Mouse (Mus musculus) E14TG2a.4 (cell line): ENCODE measurements around the gene Dab1.

Experiments used
- H3K27me3 ChIP-seq: 2 replicates; pipeline ENCODE4 v1.6.1; 2014; ENCODE audit warnings: low read length, control low read depth; ENCODE audit not compliant: insufficient read depth
- H3K36me3 ChIP-seq: 2 replicates; pipeline ENCODE4 v1.6.1; 2014; ENCODE audit warnings: low read length, control low read depth; ENCODE audit not compliant: insufficient read depth
- H3K4me1 ChIP-seq: replicated peaks from 2 replicates; pipeline ENCODE4 v1.6.1; 2014; ENCODE audit warnings: low read depth, low read length, control low read depth
- H3K4me3 ChIP-seq: replicated peaks from 2 replicates; pipeline ENCODE4 v1.5.1; 2014; ENCODE audit warnings: mild to moderate bottlenecking, low read length
- H3K9me3 ChIP-seq: 2 replicates; pipeline ENCODE4 v1.6.1; 2014; ENCODE audit warnings: low read length, control low read depth
- CTCF ChIP-seq: conservative IDR thresholded peaks from 2 replicates; pipeline ENCODE4 v1.5.1; 2014; ENCODE audit warnings: low read length
- NANOG ChIP-seq: IDR thresholded peaks from 2 replicates; pipeline ENCODE4 v1.6.1; 2014; ENCODE audit warnings: borderline replicate concordance, low read length, mixed read lengths
- POU5F1 ChIP-seq: IDR thresholded peaks from 2 replicates; pipeline ENCODE4 v1.6.1; 2014; ENCODE audit warnings: low read length, borderline replicate concordance

The Dab1 gene

GRCm38 (mm10) chr4:103888086-103888485, 268.9 kb downstream of the Dab1 start:
- no peak for TF ChIP-seq CTCF
- TF ChIP-seq NANOG: no peak
- no peak for TF ChIP-seq POU5F1
- H3K4me1 ChIP-seq: no peaks in the 10 kb centered on the region

GRCm38 (mm10) chr4:103889110-103889509, 270.0 kb downstream of the Dab1 start:
- Histone ChIP-seq H3K4me1 (no peaks in the 10 kb centered on the region), H3K9me3 (no peaks in the 10 kb centered on the region; the same call in 1 of the 2 replicates), H3K36me3 (no peaks in the 10 kb centered on the region), H3K4me3 (no peak overlapping the region), H3K27me3 (no peaks in the 10 kb centered on the region)
- TF ChIP-seq CTCF (no peak), NANOG (no peak), POU5F1 (no peak)

More at GRCm38 (mm10) chr4:103888086-103888485, 268.9 kb downstream of the Dab1 start:
- no peaks in the 10 kb centered on the region for H3K27me3 ChIP-seq
- H3K36me3 ChIP-seq: no peaks in the 10 kb centered on the region
- no peak overlapping the region for H3K4me3 ChIP-seq
- no peaks in the 10 kb centered on the region; the same call in 1 of the 2 replicates for H3K9me3 ChIP-seq

GRCm38 (mm10) chr4:103896806-103897205, 277.6 kb downstream of the Dab1 start:
- Histone ChIP-seq H3K36me3 (no peaks in the 10 kb centered on the region), H3K9me3 (no peaks in the 10 kb centered on the region), H3K4me1 (no peaks in the 10 kb centered on the region), H3K4me3 (no peak overlapping the region), H3K27me3 (no peaks in the 10 kb centered on the region; the same call in 1 of the 2 replicates)
- TF ChIP-seq CTCF: no peak
- no peak for TF ChIP-seq POU5F1
- no peak for TF ChIP-seq NANOG

- no peaks in the 10 kb centered on the region for H3K9me3 ChIP-seq
- no peaks in the 10 kb centered on the region for H3K36me3 ChIP-seq
- no peak overlapping the region for H3K4me3 ChIP-seq
- TF ChIP-seq CTCF: no peak
- TF ChIP-seq NANOG: no peak
- no peak for TF ChIP-seq POU5F1
- no peaks in the 10 kb centered on the region for H3K4me1 ChIP-seq
- H3K27me3 ChIP-seq: no peaks in the 10 kb centered on the region; the same call in 1 of the 2 replicates
These were observed 278.5 kb downstream of the Dab1 start for GRCm38 (mm10) chr4:103897702-103898101.

GRCm38 (mm10) chr4:103911441-103911840, 292.3 kb downstream of the Dab1 start:
- H3K4me3 ChIP-seq: no peak overlapping the region

GRCm38 (mm10) chr4:103912071-103912470, 292.9 kb downstream of the Dab1 start:
- Histone ChIP-seq H3K4me3 (no peak overlapping the region), H3K27me3 (no peaks in the 10 kb centered on the region), H3K4me1 (no peaks in the 10 kb centered on the region), H3K9me3 (no peaks in the 10 kb centered on the region), H3K36me3 (no peaks in the 10 kb centered on the region)
- no peak for TF ChIP-seq CTCF

More at GRCm38 (mm10) chr4:103911441-103911840, 292.3 kb downstream of the Dab1 start:
- no peaks in the 10 kb centered on the region for H3K36me3 ChIP-seq
- H3K4me1 ChIP-seq: no peaks in the 10 kb centered on the region
- H3K9me3 ChIP-seq: no peaks in the 10 kb centered on the region
- TF ChIP-seq POU5F1 (no peak), CTCF (no peak), NANOG (no peak)
- H3K27me3 ChIP-seq: no peaks in the 10 kb centered on the region

- H3K4me3 ChIP-seq: no peak overlapping the region
- no peaks in the 10 kb centered on the region for H3K36me3 ChIP-seq
- H3K27me3 ChIP-seq: no peaks in the 10 kb centered on the region
- no peaks in the 10 kb centered on the region for H3K4me1 ChIP-seq
- no peaks in the 10 kb centered on the region for H3K9me3 ChIP-seq
- no peak for TF ChIP-seq POU5F1
- TF ChIP-seq CTCF: no peak
- TF ChIP-seq NANOG: no peak
These were observed 303.3 kb downstream of the Dab1 start for GRCm38 (mm10) chr4:103922431-103922931.

- Histone ChIP-seq H3K9me3 (no peaks in the 10 kb centered on the region), H3K36me3 (no peaks in the 10 kb centered on the region), H3K27me3 (no peaks in the 10 kb centered on the region), H3K4me3 (no peak overlapping the region), H3K4me1 (peaks cover 12% of the 10 kb centered on the region)
- no peak for TF ChIP-seq NANOG
- no peak for TF ChIP-seq CTCF
- TF ChIP-seq POU5F1: no peak
These were observed 307.5 kb downstream of the Dab1 start for GRCm38 (mm10) chr4:103926682-103927081.

- Histone ChIP-seq H3K9me3 (no peaks in the 10 kb centered on the region), H3K4me3 (no peak overlapping the region), H3K4me1 (peaks cover 22% of the 10 kb centered on the region), H3K36me3 (no peaks in the 10 kb centered on the region), H3K27me3 (no peaks in the 10 kb centered on the region)
- TF ChIP-seq NANOG (no peak), POU5F1 (no peak), CTCF (no peak)
These were observed 310.5 kb downstream of the Dab1 start for GRCm38 (mm10) chr4:103929631-103930030.
